Mouse (Mus musculus): ENCODE measurements around the gene Olfr281.

Olfr281 gene

GRCm38 (mm10) chr15:98483907-98484886 is 31.8 kb downstream of the Olfr281 start:
- in situ Hi-C loops (cut with MboI, MseI): no loop called here

- in situ Hi-C loops (cut with MboI, MseI): no loop called here
Observed at GRCm38 (mm10) chr15:98486433-98487021, 34.1 kb downstream of the Olfr281 start.

DNA sequence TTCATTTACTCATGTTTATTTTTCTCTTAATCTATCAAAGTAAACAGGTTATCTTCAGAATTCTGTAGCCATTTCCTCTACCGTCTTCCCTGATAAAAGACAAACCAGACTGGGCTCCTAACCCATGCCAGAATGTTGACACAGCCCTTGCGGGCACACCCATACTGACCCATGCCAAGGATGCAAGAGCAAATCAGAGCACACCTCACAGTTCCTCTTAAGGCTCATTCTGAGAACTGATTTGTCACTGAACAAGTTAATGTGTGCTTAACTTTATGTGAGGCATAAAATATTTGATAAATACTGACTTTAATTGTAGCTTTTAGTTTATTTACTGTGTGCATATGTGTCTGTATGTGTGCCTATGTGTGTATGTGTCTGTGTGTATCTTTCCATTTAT is 38.9 kb downstream of the Olfr281 start:
- in situ Hi-C loops (cut with MboI, MseI): no loop called here

- in situ Hi-C loops (cut with MboI, MseI): no loop called here
Observed at GRCm38 (mm10) chr15:98492102-98492501, 39.7 kb downstream of the Olfr281 start, which contains the start of gene Olfr279. Gene Olfr279 (plus strand): TSS chr15:98492402.

GRCm38 (mm10) chr15:98497631-98498030 is 45.2 kb downstream of the Olfr281 start:
- in situ Hi-C loops (cut with MboI, MseI): no loop called here

- in situ Hi-C loops (cut with MboI, MseI): no loop called here
Observed at GRCm38 (mm10) chr15:98503317-98503716, 50.9 kb downstream of the Olfr281 start.

GRCm38 (mm10) chr15:98504514-98504913 is 52.1 kb downstream of the Olfr281 start:
- in situ Hi-C loops (cut with MboI, MseI): no loop called here

GRCm38 (mm10) chr15:98506253-98506957 is 54.0 kb downstream of the Olfr281 start:
- in situ Hi-C loops (cut with MboI, MseI): no loop called here

DNA sequence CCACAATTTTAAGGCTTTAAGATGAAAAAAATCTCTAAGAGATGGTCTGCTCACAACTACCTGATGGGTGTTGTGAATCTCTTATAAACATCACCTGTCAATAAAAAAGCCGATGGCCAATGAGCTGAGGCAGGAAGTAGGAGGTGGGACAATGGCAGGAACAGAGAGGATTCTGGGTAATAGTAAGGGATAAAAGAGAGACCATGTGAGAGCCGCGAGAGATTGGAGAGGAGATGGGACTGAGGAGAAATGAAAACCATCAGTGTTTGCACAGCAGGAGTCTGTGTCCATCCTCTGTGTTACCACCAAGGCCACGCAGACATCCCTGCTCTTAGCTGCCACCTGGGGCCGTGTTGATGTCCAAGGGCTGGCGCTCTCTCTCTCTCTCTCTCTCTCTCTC is 54.9 kb downstream of the Olfr281 start:
- in situ Hi-C loops (cut with MboI, MseI): no loop called here

GRCm38 (mm10) chr15:98509387-98509786 is 57.0 kb downstream of the Olfr281 start:
- in situ Hi-C loops (cut with MboI, MseI): no loop called here

Measured in T-helper 17 cell (primary cell).